Mouse (Mus musculus): Measurements from ENCODE around the gene Robo1. TPM values are rescaled to one million over a fixed set of nuclear protein-coding genes. Genes with fewer than 3 reads are reported as not detected.

Robo1 gene
- polyA plus RNA-seq, 1 experiment from 2014 or later, result 6.3 TPM

- TF ChIP-seq CTCF (IDR thresholded peaks at IDR 0.05; ENCODE audit: low read depth), result no peak
- no peak for TF ChIP-seq EP300 (optimal IDR thresholded peaks at IDR 0.05)
- H3K36me3 ChIP-seq (ENCODE audit: control insufficient read depth, insufficient read depth, low read length), result no peaks in the 10 kb centered on the region
- H3K27me3 ChIP-seq (ENCODE audit: control insufficient read depth, insufficient read depth, low read length), result no peaks in the 10 kb centered on the region
- H3K9ac ChIP-seq (ENCODE audit: low read length), result no peak overlapping the region
- H3K9me3 ChIP-seq (ENCODE audit: control insufficient read depth, low read length), result no peaks in the 10 kb centered on the region
- 61% methylated on average over 2 of the region's 2 CpGs for WGBS
- no peaks in the 10 kb centered on the region for H3K4me1 ChIP-seq (replicated peaks; ENCODE audit: control insufficient read depth, insufficient read depth)
- DNase-seq (ENCODE audit: low spot score) (no peak), ATAC-seq (ENCODE audit: low FRiP score, low TSS enrichment) (no peak)
- no peak overlapping the region for H3K4me3 ChIP-seq (ENCODE audit: low read depth, low read length)
- no peak overlapping the region for H3K27ac ChIP-seq (replicated peaks)
- H3K4me2 ChIP-seq (replicated peaks; ENCODE audit: low read depth), result no peak overlapping the region
These were observed 600.8 kb downstream of the Robo1 start for GRCm38 (mm10) chr16:72908895-72909294.

- no peaks in the 10 kb centered on the region for H3K27me3 ChIP-seq (ENCODE audit: control insufficient read depth, insufficient read depth, low read length)
- TF ChIP-seq CTCF (IDR thresholded peaks at IDR 0.05; ENCODE audit: low read depth), result no peak
- TF ChIP-seq EP300 (optimal IDR thresholded peaks at IDR 0.05), result no peak
- no peaks in the 10 kb centered on the region for H3K36me3 ChIP-seq (ENCODE audit: control insufficient read depth, insufficient read depth, low read length)
- WGBS, result 42% methylated on average over 5 of the region's 5 CpGs
- H3K4me3 ChIP-seq (ENCODE audit: low read depth, low read length), result no peak overlapping the region
- no peak overlapping the region for H3K9ac ChIP-seq (ENCODE audit: low read length)
- H3K4me1 ChIP-seq (replicated peaks; ENCODE audit: control insufficient read depth, insufficient read depth), result no peaks in the 10 kb centered on the region
- ATAC-seq (ENCODE audit: low FRiP score, low TSS enrichment), result no peak
- DNase-seq (ENCODE audit: low spot score), result no peak
- H3K27ac ChIP-seq (replicated peaks), result no peak overlapping the region
- H3K4me2 ChIP-seq (replicated peaks; ENCODE audit: low read depth), result no peak overlapping the region
- no peaks in the 10 kb centered on the region for H3K9me3 ChIP-seq (ENCODE audit: control insufficient read depth, low read length)
These were observed 605.0 kb downstream of the Robo1 start for GRCm38 (mm10) chr16:72913134-72913533.

- Histone ChIP-seq H3K9ac (ENCODE audit: low read length) (no peak overlapping the region), H3K4me2 (replicated peaks; ENCODE audit: low read depth) (no peak overlapping the region), H3K4me3 (ENCODE audit: low read depth, low read length) (no peak overlapping the region), H3K9me3 (ENCODE audit: control insufficient read depth, low read length) (no peaks in the 10 kb centered on the region), H3K4me1 (replicated peaks; ENCODE audit: control insufficient read depth, insufficient read depth) (no peaks in the 10 kb centered on the region), H3K27me3 (ENCODE audit: control insufficient read depth, insufficient read depth, low read length) (no peaks in the 10 kb centered on the region), H3K36me3 (ENCODE audit: control insufficient read depth, insufficient read depth, low read length) (no peaks in the 10 kb centered on the region), H3K27ac (replicated peaks) (no peak overlapping the region)
- ATAC-seq (ENCODE audit: low FRiP score, low TSS enrichment) (no peak), DNase-seq (ENCODE audit: low spot score) (no peak)
- 71% methylated on average over 4 of the region's 4 CpGs for WGBS
- TF ChIP-seq CTCF (IDR thresholded peaks at IDR 0.05; ENCODE audit: low read depth) (no peak), EP300 (optimal IDR thresholded peaks at IDR 0.05) (no peak)
These were observed 606.0 kb downstream of the Robo1 start for GRCm38 (mm10) chr16:72914068-72914630.

GRCm38 (mm10) chr16:72920013-72920412, 611.9 kb downstream of the Robo1 start:
- H3K4me1 ChIP-seq (replicated peaks; ENCODE audit: control insufficient read depth, insufficient read depth), result no peaks in the 10 kb centered on the region; the same call in 1 of the 2 replicates
- no peak overlapping the region for H3K4me2 ChIP-seq (replicated peaks; ENCODE audit: low read depth)
- H3K9ac ChIP-seq (ENCODE audit: low read length), result no peak overlapping the region
- ATAC-seq (ENCODE audit: low FRiP score, low TSS enrichment), result no peak
- 51% methylated on average over 3 of the region's 3 CpGs for WGBS
- TF ChIP-seq EP300 (optimal IDR thresholded peaks at IDR 0.05), result no peak
- no peak for TF ChIP-seq CTCF (IDR thresholded peaks at IDR 0.05; ENCODE audit: low read depth)
- no peak overlapping the region for H3K27ac ChIP-seq (replicated peaks)
- H3K9me3 ChIP-seq (ENCODE audit: control insufficient read depth, low read length), result no peaks in the 10 kb centered on the region
- no peaks in the 10 kb centered on the region for H3K27me3 ChIP-seq (ENCODE audit: control insufficient read depth, insufficient read depth, low read length)
- H3K36me3 ChIP-seq (ENCODE audit: control insufficient read depth, insufficient read depth, low read length), result no peaks in the 10 kb centered on the region
- no peak overlapping the region for H3K4me3 ChIP-seq (ENCODE audit: low read depth, low read length)
- DNase-seq (ENCODE audit: low spot score), result no peak

GRCm38 (mm10) chr16:72924423-72925224, 616.5 kb downstream of the Robo1 start:
- DNase-seq (ENCODE audit: low spot score) (peak; percentile 69), ATAC-seq (ENCODE audit: low FRiP score, low TSS enrichment) (peak; percentile 82)
- Histone ChIP-seq H3K36me3 (ENCODE audit: control insufficient read depth, insufficient read depth, low read length) (no peaks in the 10 kb centered on the region), H3K4me2 (replicated peaks; ENCODE audit: low read depth) (peak overlapping the region; percentile 46), H3K9me3 (ENCODE audit: control insufficient read depth, low read length) (no peaks in the 10 kb centered on the region), H3K4me1 (replicated peaks; ENCODE audit: control insufficient read depth, insufficient read depth) (no peaks in the 10 kb centered on the region; the same call in 1 of the 2 replicates), H3K4me3 (ENCODE audit: low read depth, low read length) (peak overlapping the region; percentile 10; the same call in 1 of the 2 replicates), H3K27ac (replicated peaks) (no peak overlapping the region), H3K27me3 (ENCODE audit: control insufficient read depth, insufficient read depth, low read length) (no peaks in the 10 kb centered on the region), H3K9ac (ENCODE audit: low read length) (no peak overlapping the region)
- TF ChIP-seq EP300 (optimal IDR thresholded peaks at IDR 0.05), result no peak
- no peak for TF ChIP-seq CTCF (IDR thresholded peaks at IDR 0.05; ENCODE audit: low read depth)
- 18% methylated on average over 15 of the region's 15 CpGs for WGBS
